ENCODE assay signal across 8 mouse cellular contexts in the genomic region with DNA sequence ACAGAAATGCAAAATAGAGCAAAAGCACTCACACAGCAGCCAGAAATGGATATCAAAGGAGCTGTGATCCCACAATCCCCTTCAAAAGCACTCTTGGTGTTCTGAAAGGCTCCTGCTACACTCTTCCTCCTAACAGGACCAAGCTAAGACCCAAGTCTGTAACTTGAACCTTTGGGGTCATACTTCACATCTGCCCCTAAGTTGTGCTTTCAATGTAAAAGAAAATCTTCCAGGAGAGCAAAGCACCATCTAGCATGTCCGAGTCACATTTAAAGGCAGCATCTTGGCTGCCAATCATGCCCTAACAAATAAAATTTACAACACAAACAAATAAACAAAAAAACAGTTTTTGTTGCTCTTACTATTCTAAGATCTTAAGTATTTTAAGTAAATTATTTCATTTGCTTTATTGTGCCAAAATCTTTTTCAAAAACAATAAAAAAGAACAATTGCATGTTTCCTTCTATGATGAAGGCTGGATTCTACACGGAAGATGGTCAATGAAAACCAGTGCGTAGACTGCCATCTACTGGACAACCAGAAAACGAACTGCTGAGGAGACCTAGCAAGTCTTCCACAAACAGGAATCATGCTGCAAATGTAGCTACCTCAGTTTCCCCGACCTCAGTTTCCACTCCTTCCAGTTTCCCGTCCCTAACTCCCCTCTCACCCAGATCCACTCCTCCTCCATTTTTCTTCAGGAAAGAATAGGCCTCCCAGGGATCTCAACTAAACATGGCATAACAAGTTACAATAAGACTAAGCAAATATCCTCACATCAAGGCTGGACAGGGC. TPM values are rescaled to one million over a fixed set of nuclear protein-coding genes. Genes with fewer than 3 reads are reported as not detected.
DNase-seq lines count a peak whose midpoint lies in the region; ATAC-seq and TF ChIP-seq lines count a peak whose summit lies in the region.

No protein-coding gene starts in this region.

- H3K9ac ChIP-seq in liver, adult 2 months (ENCODE audit: low read depth, low read length) = no peak overlapping the region
- no peak overlapping the region for H3K9ac ChIP-seq in liver, embryonic 11.5 days (ENCODE audit: low read depth, low read length)
- H3K9ac ChIP-seq in midbrain, embryonic 14.5 days (replicated peaks; ENCODE audit: low read length) = no peak overlapping the region

- no peaks in the 10 kb centered on the region for H3K79me2 ChIP-seq in liver, adult 2 months (ENCODE audit: control insufficient read depth, insufficient read depth, low read length)

- ATAC-seq in liver, embryonic 11.5 days (replicated peaks; ENCODE audit: low FRiP score) = no peak
- ATAC-seq in G1E (ENCODE audit: extremely low read depth, insufficient number of reproducible peaks, low FRiP score, poor library complexity, severe bottlenecking) = no peak
- ATAC-seq in midbrain, embryonic 14.5 days (ENCODE audit: low FRiP score, low TSS enrichment) = peak; percentile 61; the same call in 1 of the 2 replicates

- no peak overlapping the region for H3K4me3 ChIP-seq in liver, adult 2 months (ENCODE audit: insufficient read depth, low read depth, low read length)
- no peak overlapping the region for H3K4me3 ChIP-seq in liver, embryonic 11.5 days (ENCODE audit: low read depth, low read length)
- no peak overlapping the region for H3K4me3 ChIP-seq in G1E (ENCODE audit: low read depth, low read length)
- no peak overlapping the region for H3K4me3 ChIP-seq in cerebellum, adult 2 months (replicated peaks; ENCODE audit: insufficient read depth, low read depth, low read length)
- no peak overlapping the region for H3K4me3 ChIP-seq in midbrain, embryonic 14.5 days (replicated peaks; ENCODE audit: low read depth, low read length)

- 17% methylated on average over 6 of the region's 6 CpGs for WGBS in liver, adult 2 months
- WGBS in liver, embryonic 11.5 days = 15% methylated on average over 6 of the region's 6 CpGs
- 11% methylated on average over 6 of the region's 6 CpGs for WGBS in cerebellum, adult 2 months
- 14% methylated on average over 6 of the region's 6 CpGs for WGBS in midbrain, embryonic 14.5 days

- TF ChIP-seq POLR2A in liver, adult 2 months (IDR thresholded peaks at IDR 0.05; ENCODE audit: extremely low read depth, insufficient read depth, low read length) = no peak
- TF ChIP-seq POLR2A in cerebellum, adult 2 months (IDR thresholded peaks at IDR 0.05; ENCODE audit: borderline replicate concordance, insufficient read depth, low read length) = no peak

- H3K27ac ChIP-seq in liver, adult 2 months (replicated peaks; ENCODE audit: insufficient read depth, low read depth, low read length) = no peak overlapping the region
- H3K27ac ChIP-seq in liver, embryonic 11.5 days (ENCODE audit: low read depth, low read length) = no peak overlapping the region
- no peak overlapping the region for H3K27ac ChIP-seq in cerebellum, adult 2 months (ENCODE audit: insufficient read depth, low read length)
- no peak overlapping the region for H3K27ac ChIP-seq in midbrain, embryonic 14.5 days (replicated peaks; ENCODE audit: low read depth, low read length)

- no peaks in the 10 kb centered on the region for H3K27me3 ChIP-seq in liver, adult 2 months (ENCODE audit: control insufficient read depth, insufficient read depth, low read length)
- no peaks in the 10 kb centered on the region for H3K27me3 ChIP-seq in liver, embryonic 11.5 days (replicated peaks; ENCODE audit: control insufficient read depth, insufficient read depth, low read length)
- H3K27me3 ChIP-seq in G1E (ENCODE audit: insufficient read depth, low read length) = no peaks in the 10 kb centered on the region
- no peaks in the 10 kb centered on the region for H3K27me3 ChIP-seq in cerebellum, adult 2 months (ENCODE audit: control insufficient read depth, insufficient read depth, low read length)
- H3K27me3 ChIP-seq in midbrain, embryonic 14.5 days (ENCODE audit: control insufficient read depth, insufficient read depth, low read length) = no peaks in the 10 kb centered on the region

- TF ChIP-seq CTCF in liver, adult 2 months (IDR thresholded peaks at IDR 0.05; ENCODE audit: low read depth, low read length) = peak; percentile 52
- TF ChIP-seq CTCF in G1E (IDR thresholded peaks at IDR 0.05; ENCODE audit: low read depth, low read length) = 0 out of 2 replicates have a peak, but pooled peaks have one; percentile 27
- peak; percentile 76 for TF ChIP-seq CTCF in cerebellum, adult 2 months (IDR thresholded peaks at IDR 0.05; ENCODE audit: borderline replicate concordance, insufficient read depth, low read depth, low read length)

- no peaks in the 10 kb centered on the region for H3K36me3 ChIP-seq in liver, adult 2 months (ENCODE audit: control insufficient read depth, insufficient read depth, low read length)
- H3K36me3 ChIP-seq in liver, embryonic 11.5 days (ENCODE audit: control insufficient read depth, insufficient read depth, low read length) = no peaks in the 10 kb centered on the region
- no peaks in the 10 kb centered on the region for H3K36me3 ChIP-seq in G1E (replicated peaks)
- no peaks in the 10 kb centered on the region for H3K36me3 ChIP-seq in midbrain, embryonic 14.5 days (ENCODE audit: control insufficient read depth, insufficient read depth, low read length)

- no peaks in the 10 kb centered on the region for H3K4me1 ChIP-seq in liver, adult 2 months (ENCODE audit: control insufficient read depth, insufficient read depth, low read length)
- 0 out of 2 replicates have a peak, but pooled peaks cover 3% of the 10 kb centered on the region for H3K4me1 ChIP-seq in liver, embryonic 11.5 days (replicated peaks; ENCODE audit: control insufficient read depth, insufficient read depth, low read length)
- no peaks in the 10 kb centered on the region for H3K4me1 ChIP-seq in G1E (ENCODE audit: insufficient read depth, low read depth, low read length)
- H3K4me1 ChIP-seq in cerebellum, adult 2 months (ENCODE audit: control insufficient read depth, insufficient read depth, low read length) = no peaks in the 10 kb centered on the region
- H3K4me1 ChIP-seq in midbrain, embryonic 14.5 days (ENCODE audit: control insufficient read depth, insufficient read depth, low read length) = no peaks in the 10 kb centered on the region

- no peak overlapping the region for H3K4me2 ChIP-seq in liver, embryonic 11.5 days
- no peak overlapping the region for H3K4me2 ChIP-seq in midbrain, embryonic 14.5 days (ENCODE audit: low read length)

- H3K9me3 ChIP-seq in liver, embryonic 11.5 days (ENCODE audit: control insufficient read depth, low read length) = no peaks in the 10 kb centered on the region
- H3K9me3 ChIP-seq in G1E (replicated peaks) = no peaks in the 10 kb centered on the region
- no peaks in the 10 kb centered on the region for H3K9me3 ChIP-seq in midbrain, embryonic 14.5 days (ENCODE audit: control insufficient read depth, low read length)

- DNase-seq in liver, adult 2 months (ENCODE audit: extremely low read depth, low read depth, low spot score) = peak; percentile 58
- DNase-seq in liver, embryonic 11.5 days (ENCODE audit: low spot score) = no peak
- DNase-seq in G1E (ENCODE audit: low spot score) = peak; percentile 3
- DNase-seq in cerebellum, adult 2 months = peak; percentile 23 to 44
- peak; percentile 6 to 22 for DNase-seq in frontal cortex, postnatal 10 days (ENCODE audit: low spot score in 2 of 2)
- peak; percentile 4 to 9 for DNase-seq in layer of hippocampus, adult 8-10 months (ENCODE audit: low spot score in 2 of 2)
- DNase-seq in midbrain, embryonic 14.5 days = peak; percentile 89
- peak; percentile 13 for DNase-seq in thymus, postnatal 4 days

RNA-seq across cellular contexts. Expression of a gene that starts 53.0 kb away (rescaled TPM):
- total RNA-seq in liver, adult 2 months (2014; rRNA removed) = 3.8 and 4.1 TPM in 2 replicates
- 2.9 and 4.4 TPM in 2 replicates for polyA plus RNA-seq in liver, adult 2 months (2012; rRNA removed)
- 8.4 and 9.4 TPM in 2 replicates for polyA plus RNA-seq in liver, embryonic 11.5 days (2014; fragmentation: Nextera tagmentation; extraction: Ambion mirVana)
- total RNA-seq in G1E (2014; fragmentation: Nextera tagmentation) = not detected in 2 replicates
- 0.12 TPM in 1 of 2 replicates, not detected in the other for total RNA-seq in G1E (2017)
- polyA plus RNA-seq in G1E (2012) = 0.23 TPM in 1 of 2 replicates, not detected in the other
- polyA plus RNA-seq in cerebellum, adult 2 months (2012; rRNA removed) = 15.4 and 19.0 TPM in 2 replicates
- total RNA-seq in layer of hippocampus, adult 8-10 months (2022) = 10 to 100 TPM; 16.7 to 29.8 (median 23.3) TPM
- polyA plus RNA-seq in midbrain, embryonic 14.5 days (2014; fragmentation: Nextera tagmentation; extraction: Ambion mirVana) = 6.5 and 15.2 TPM in 2 replicates
